Mouse (Mus musculus): Measurements from ENCODE around the gene St3gal6. TPM values are rescaled to one million over a fixed set of nuclear protein-coding genes. Genes with fewer than 3 reads are reported as not detected.

The St3gal6 gene
- polyA plus RNA-seq, 1 experiment = 38.8 TPM

DNA sequence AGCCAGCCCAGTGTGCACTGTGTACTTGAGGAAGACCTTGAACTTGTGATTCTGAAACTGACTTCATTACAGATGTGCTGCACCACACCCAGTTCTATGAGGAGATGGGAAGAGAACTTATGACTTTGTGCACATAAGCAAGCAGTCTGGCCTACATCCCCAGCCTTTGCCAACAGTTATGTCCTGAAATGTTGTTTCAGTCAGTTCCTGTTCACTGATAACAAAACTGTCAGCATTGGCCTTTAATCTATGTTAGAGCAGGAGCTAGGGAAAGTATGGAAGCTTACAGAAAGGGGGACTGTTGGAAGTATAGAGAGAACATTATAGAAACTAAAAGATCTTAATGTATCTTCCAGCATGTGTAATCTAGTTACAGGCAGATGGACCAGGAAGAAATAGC, 70.2 kb downstream of the St3gal6 start:
- DNase-seq = no peak
- Histone ChIP-seq H3K4me3 (replicated peaks; ENCODE audit: extremely low read depth, low read depth, low read length) (no peak overlapping the region), H3K4me1 (ENCODE audit: control insufficient read depth, insufficient read depth, low read length) (0 out of 2 replicates have a peak, but pooled peaks cover 2% of the 10 kb centered on the region)
- TF ChIP-seq CTCF (IDR thresholded peaks at IDR 0.05; ENCODE audit: insufficient read depth, low read length) = no peak
- no peak for TF ChIP-seq POLR2A (IDR thresholded peaks at IDR 0.05; ENCODE audit: borderline replicate concordance, extremely low read depth, low read depth, low read length)

DNA sequence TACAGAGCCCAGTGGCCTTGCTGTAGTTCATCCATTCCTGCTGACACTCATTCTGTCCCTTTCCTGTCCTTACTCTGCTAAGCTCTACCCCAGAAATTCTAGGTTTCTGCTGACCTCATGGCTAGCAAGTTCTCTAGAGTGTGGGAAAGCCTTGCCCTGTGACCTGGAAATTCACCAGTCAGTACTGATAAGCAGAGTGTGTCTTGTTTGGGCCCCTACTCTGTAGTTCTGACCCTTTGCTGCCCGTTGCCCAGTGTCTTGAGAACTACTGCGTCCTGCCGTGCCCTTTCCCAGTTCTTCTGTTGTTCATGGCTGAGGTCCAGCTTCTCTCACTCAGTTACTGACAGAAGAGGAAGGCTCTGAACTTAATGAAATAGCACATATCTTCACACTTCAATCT, 70.9 kb downstream of the St3gal6 start:
- no peak for DNase-seq
- TF ChIP-seq CTCF (IDR thresholded peaks at IDR 0.05; ENCODE audit: insufficient read depth, low read length) (no peak), POLR2A (IDR thresholded peaks at IDR 0.05; ENCODE audit: borderline replicate concordance, extremely low read depth, low read depth, low read length) (no peak)
- Histone ChIP-seq H3K4me1 (ENCODE audit: control insufficient read depth, insufficient read depth, low read length) (0 out of 2 replicates have a peak, but pooled peaks cover 2% of the 10 kb centered on the region), H3K4me3 (replicated peaks; ENCODE audit: extremely low read depth, low read depth, low read length) (no peak overlapping the region)
- 55% methylated on average over 3 of the region's 3 CpGs for WGBS

- Histone ChIP-seq H3K4me3 (replicated peaks; ENCODE audit: extremely low read depth, low read depth, low read length) (no peak overlapping the region), H3K4me1 (ENCODE audit: control insufficient read depth, insufficient read depth, low read length) (0 out of 2 replicates have a peak, but pooled peaks cover 2% of the 10 kb centered on the region)
- 95% methylated on average over 5 of the region's 5 CpGs for WGBS
- TF ChIP-seq CTCF (IDR thresholded peaks at IDR 0.05; ENCODE audit: insufficient read depth, low read length) = no peak
- no peak for TF ChIP-seq POLR2A (IDR thresholded peaks at IDR 0.05; ENCODE audit: borderline replicate concordance, extremely low read depth, low read depth, low read length)
- DNase-seq = no peak
Measured at GRCm38 (mm10) chr16:58451647-58452046, 72.4 kb downstream of the St3gal6 start.

- Histone ChIP-seq H3K4me3 (replicated peaks; ENCODE audit: extremely low read depth, low read depth, low read length) (no peak overlapping the region), H3K4me1 (ENCODE audit: control insufficient read depth, insufficient read depth, low read length) (0 out of 2 replicates have a peak, but pooled peaks cover 2% of the 10 kb centered on the region)
- no peak for DNase-seq
- WGBS = 72% methylated on average over 6 of the region's 6 CpGs
- no peak for TF ChIP-seq POLR2A (IDR thresholded peaks at IDR 0.05; ENCODE audit: borderline replicate concordance, extremely low read depth, low read depth, low read length)
- TF ChIP-seq CTCF (IDR thresholded peaks at IDR 0.05; ENCODE audit: insufficient read depth, low read length) = no peak
Measured at GRCm38 (mm10) chr16:58450648-58451047, 73.4 kb downstream of the St3gal6 start.

DNA sequence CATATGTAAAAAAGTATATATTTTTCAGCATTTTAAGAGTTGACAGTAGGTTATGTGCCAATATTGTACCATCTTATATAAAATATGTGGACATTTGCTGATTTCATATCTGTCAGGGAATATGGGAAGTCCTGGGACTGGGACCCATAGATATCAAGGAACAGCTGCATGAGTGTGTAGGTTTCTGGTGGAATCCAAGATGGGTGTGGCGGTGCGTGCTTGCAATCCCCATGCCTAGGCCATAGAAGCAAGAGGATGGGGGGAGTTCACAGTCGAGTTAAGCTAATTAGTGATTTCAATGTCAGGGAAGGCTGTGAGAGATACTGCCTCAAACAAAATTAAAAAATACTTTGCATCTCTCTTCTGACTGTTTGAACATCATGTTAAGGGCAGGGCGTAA, 75.0 kb downstream of the St3gal6 start:
- Histone ChIP-seq H3K4me3 (replicated peaks; ENCODE audit: extremely low read depth, low read depth, low read length) (no peak overlapping the region), H3K4me1 (ENCODE audit: control insufficient read depth, insufficient read depth, low read length) (0 out of 2 replicates have a peak, but pooled peaks cover 2% of the 10 kb centered on the region)
- no peak for DNase-seq
- 80% methylated on average over 4 of the region's 4 CpGs for WGBS
- TF ChIP-seq POLR2A (IDR thresholded peaks at IDR 0.05; ENCODE audit: borderline replicate concordance, extremely low read depth, low read depth, low read length) = no peak
- TF ChIP-seq CTCF (IDR thresholded peaks at IDR 0.05; ENCODE audit: insufficient read depth, low read length) = no peak

GRCm38 (mm10) chr16:58446281-58447259, 77.5 kb downstream of the St3gal6 start:
- no peaks in the 10 kb centered on the region for H3K4me1 ChIP-seq (ENCODE audit: control insufficient read depth, insufficient read depth, low read length)
- TF ChIP-seq POLR2A (IDR thresholded peaks at IDR 0.05; ENCODE audit: borderline replicate concordance, extremely low read depth, low read depth, low read length) (no peak), CTCF (IDR thresholded peaks at IDR 0.05; ENCODE audit: insufficient read depth, low read length) (no peak)
- no peak overlapping the region for H3K4me3 ChIP-seq (replicated peaks; ENCODE audit: extremely low read depth, low read depth, low read length)
- 68% methylated on average over 4 of the region's 4 CpGs for WGBS
- DNase-seq = no peak

- Histone ChIP-seq H3K4me3 (replicated peaks; ENCODE audit: extremely low read depth, low read depth, low read length) (no peak overlapping the region), H3K4me1 (ENCODE audit: control insufficient read depth, insufficient read depth, low read length) (no peaks in the 10 kb centered on the region)
- no peak for DNase-seq
- TF ChIP-seq CTCF (IDR thresholded peaks at IDR 0.05; ENCODE audit: insufficient read depth, low read length) = no peak; the same call in 1 of the 2 replicates
- TF ChIP-seq POLR2A (IDR thresholded peaks at IDR 0.05; ENCODE audit: borderline replicate concordance, extremely low read depth, low read depth, low read length) = no peak
- WGBS = 65% methylated on average over 6 of the region's 6 CpGs
Measured at GRCm38 (mm10) chr16:58444735-58445134, 79.3 kb downstream of the St3gal6 start.

DNA sequence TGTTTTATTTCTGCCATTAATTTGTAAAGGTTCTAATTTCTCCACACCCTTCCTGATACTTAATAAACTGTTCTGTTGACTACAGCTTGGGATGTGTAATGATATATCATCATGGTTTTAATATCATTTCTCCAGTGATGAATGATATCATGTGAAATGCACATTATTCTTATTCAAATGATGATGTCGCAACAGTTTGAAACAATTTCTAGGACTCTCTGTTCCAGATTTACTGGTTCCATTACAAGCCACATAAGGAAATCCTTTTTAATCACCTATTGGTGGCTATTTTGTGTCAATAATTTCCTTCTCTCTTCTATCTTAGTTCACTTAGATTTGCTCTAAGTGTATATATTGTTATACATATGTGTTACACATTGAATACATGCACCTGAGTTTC, 91.7 kb downstream of the St3gal6 start:
- no peak overlapping the region for H3K4me3 ChIP-seq (replicated peaks; ENCODE audit: extremely low read depth, low read depth, low read length)
- no peak for DNase-seq
- WGBS = 90% methylated on average over 1 of the region's 1 CpGs
- no peaks in the 10 kb centered on the region for H3K4me1 ChIP-seq (ENCODE audit: control insufficient read depth, insufficient read depth, low read length)
- TF ChIP-seq POLR2A (IDR thresholded peaks at IDR 0.05; ENCODE audit: borderline replicate concordance, extremely low read depth, low read depth, low read length) = no peak
- TF ChIP-seq CTCF (IDR thresholded peaks at IDR 0.05; ENCODE audit: insufficient read depth, low read length) = no peak

DNA sequence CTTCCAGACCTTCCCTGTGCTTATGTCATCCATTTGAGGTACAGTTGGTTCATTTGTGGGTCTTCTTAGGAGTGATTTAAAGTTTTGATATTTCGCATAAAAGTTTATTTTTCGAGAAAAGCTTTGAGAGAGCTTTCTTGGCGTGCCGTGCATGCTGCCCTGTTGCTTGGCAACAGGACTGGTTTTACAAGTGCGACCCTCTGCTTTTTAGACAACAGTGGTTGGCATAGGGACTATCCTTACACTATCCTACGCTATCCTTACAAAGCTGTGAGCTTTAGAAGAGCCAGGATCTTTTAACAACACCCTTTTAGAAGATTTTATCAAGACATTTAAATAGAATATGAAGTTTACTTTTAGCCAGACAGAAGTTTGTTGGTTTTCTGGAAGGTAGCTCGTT, 93.8 kb downstream of the St3gal6 start:
- no peak for DNase-seq
- H3K4me1 ChIP-seq (ENCODE audit: control insufficient read depth, insufficient read depth, low read length) = no peaks in the 10 kb centered on the region
- 74% methylated on average over 7 of the region's 7 CpGs for WGBS
- H3K4me3 ChIP-seq (replicated peaks; ENCODE audit: extremely low read depth, low read depth, low read length) = no peak overlapping the region
- TF ChIP-seq POLR2A (IDR thresholded peaks at IDR 0.05; ENCODE audit: borderline replicate concordance, extremely low read depth, low read depth, low read length) = no peak
- no peak for TF ChIP-seq CTCF (IDR thresholded peaks at IDR 0.05; ENCODE audit: insufficient read depth, low read length)

All from lung, adult 2 months (tissue).